Mouse (Mus musculus) cerebellum, adult 11-12 months (tissue): Measurements from ENCODE around the gene Lmf1.

Source experiments
- DNase-seq: peaks from one replicate; pipeline ENCODE4 v3.0.0; 2022

Gene Lmf1

GRCm38 (mm10) chr17:25568880-25569279 is 10.0 kb upstream of the Lmf1 start:
- no peak for DNase-seq

DNA sequence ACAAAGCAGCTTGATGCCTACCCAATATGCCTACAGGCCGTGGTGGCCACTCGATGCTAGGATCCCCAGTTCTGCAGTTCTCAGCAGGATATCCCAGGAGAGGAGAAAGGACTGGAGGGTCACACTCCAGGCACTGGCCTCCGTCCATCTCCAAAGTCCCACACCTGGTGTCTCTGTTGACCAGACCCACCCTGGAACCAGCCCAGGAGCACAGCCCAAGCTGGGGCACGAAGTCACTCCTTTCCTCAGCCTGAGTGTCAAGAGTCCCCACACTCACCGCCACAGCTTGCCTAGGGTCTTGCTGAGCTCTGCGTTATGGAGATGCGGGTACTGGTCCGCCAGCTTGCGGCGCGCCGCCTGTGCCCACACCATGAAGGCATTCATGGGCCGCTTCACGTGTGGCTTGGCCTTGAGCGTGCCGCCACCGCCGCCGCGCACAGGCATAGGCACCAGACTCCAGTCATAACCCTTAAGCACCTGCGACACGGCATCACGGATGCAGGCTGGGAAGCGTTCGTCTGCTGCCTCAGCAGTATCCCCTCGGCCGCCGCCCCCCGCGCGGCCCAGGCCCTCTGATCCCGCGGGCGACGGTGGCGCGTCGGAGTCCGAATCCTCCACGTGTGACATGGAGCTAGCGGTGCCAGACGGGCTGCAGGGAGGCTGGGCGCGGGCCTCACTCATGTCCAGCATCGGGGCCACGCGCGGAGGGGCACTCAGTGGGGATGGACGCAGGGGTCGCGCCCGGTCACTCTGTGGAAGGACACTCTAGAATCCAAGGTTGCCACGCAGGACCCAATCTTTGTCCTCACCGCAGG is 8.8 kb upstream of the Lmf1 start:
- no peak for DNase-seq

DNA sequence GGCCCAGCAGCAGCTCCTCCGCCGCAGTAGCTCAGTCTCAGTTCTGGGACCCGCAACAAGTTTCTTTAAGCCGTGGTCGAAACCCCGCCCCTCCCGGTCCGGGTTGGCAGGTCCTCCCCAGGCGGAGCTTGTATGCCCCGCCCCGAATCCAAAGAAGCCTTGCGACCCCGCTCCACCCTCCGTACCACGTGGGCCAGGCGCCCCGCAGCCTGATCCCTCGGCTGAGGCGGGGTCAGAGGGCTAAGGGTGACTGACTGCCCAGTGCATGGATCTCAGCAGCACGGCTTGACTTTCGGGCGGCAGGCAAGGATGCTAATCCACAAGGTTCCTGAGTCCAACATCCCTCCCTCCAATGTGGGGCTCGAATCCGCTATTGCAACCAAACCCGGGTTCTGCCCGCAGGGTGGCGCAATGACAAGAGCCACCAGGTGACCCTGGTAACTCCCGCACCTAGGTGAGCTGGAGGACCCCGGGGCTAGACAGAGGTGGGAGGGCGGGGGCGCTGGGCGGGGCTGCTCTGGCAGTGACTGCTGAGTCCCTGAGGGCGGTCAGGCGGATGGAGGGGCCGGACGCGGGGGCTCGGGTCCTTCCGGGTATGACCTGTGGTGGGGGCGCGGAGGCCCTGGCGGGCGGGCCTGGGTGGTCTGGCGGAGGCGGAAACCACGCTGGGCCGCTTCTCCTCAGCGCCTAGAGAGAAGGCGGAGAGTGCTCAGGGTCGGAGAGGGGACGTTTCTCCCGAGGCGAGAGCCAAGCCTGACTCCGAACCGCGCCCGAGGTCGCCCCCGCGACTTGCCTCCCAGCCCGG is 8.0 kb upstream of the Lmf1 start, which contains the start of gene Sox8:
TSS of gene Sox8 (minus strand) at position 39 of the 805 bp plus-strand sequence.
- DNase-seq, result peak; percentile 70

GRCm38 (mm10) chr17:25571453-25571820 is 7.4 kb upstream of the Lmf1 start:
- no peak for DNase-seq

DNA sequence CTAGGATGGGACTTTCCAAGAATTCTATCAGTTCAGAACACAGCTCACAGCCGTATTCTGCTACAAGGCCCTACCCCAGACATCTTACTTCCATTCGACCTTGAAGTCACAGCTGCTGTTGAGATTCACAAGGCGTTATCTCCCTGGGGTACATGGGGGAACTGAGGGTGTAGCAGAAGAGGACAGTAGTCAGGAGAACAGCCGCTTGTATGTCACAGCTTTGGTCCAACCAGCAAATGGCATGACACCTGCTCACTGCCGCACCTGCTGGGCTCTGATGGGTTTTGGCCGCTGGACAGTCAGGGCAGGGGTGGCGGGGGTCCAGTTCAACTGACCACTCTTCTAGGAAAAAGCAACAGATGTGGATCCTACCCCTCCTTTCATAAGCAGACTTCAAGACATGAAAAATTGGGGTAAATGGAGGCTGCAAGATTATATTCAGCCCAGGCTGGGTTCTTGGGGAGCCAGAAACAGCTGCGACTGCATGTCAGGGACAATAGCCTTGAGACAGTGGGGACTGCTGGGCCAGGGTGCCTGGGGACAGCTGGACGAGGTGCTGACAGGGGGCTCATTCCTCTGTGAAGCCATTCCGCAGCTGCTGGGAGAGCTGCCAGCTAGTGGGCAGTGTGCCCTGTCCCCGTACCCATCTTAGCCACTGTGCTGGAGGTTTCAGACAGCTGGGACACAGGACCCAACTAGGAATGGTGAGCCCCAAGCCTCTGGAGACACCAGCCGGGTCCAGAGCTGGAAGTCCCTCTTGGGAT is 3.5 kb upstream of the Lmf1 start:
- no peak for DNase-seq

- no peak for DNase-seq
Measured at GRCm38 (mm10) chr17:25576034-25576433, 2.9 kb upstream of the Lmf1 start.

GRCm38 (mm10) chr17:25577263-25577662 is 1.6 kb upstream of the Lmf1 start:
- no peak for DNase-seq

DNA sequence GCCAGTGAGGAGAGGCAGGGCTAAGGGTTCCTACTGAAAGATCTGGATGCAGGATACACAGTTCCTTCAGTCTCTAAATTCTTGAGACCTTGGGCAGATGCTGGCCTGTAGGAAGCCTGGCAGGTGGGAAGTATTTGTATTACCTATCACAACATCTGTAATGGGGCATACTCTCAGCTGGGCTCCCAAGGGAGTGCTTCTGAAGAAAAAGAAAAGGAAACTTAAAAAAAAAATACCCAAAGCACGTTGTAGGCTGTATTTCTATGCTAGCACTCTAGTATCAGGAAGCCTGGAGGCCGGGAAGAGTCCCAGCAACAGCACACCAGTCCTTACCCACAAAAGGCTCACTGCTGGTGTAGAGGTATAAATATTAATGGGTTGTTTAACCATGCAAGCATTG is 1.2 kb upstream of the Lmf1 start:
- DNase-seq, result no peak

- DNase-seq, result no peak
Measured at GRCm38 (mm10) chr17:25579332-25580047, 605 bp downstream of the Lmf1 start.

GRCm38 (mm10) chr17:25582076-25582475 is 3.2 kb downstream of the Lmf1 start:
- DNase-seq, result no peak

- no peak for DNase-seq
Measured at GRCm38 (mm10) chr17:25583099-25583498, 4.2 kb downstream of the Lmf1 start.

DNA sequence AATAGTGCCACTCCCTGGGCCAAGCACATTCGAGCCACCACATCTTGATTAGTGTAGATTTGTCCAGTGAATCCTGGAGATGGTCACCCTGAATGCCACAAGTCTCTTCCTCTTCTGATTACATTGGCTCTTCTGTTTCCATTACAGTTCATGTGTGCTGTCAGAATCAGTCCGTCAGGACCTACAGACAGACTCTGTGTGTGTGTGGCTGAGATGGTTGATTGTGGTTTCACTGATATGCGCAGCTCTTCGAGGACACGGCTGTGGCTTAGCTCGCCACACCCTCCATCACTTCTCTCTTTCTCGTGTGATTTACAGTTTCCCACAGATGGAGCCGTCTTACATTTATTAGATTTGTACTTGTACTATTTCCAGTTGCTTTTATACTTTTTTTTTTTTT is 5.0 kb downstream of the Lmf1 start:
- DNase-seq, result no peak

DNA sequence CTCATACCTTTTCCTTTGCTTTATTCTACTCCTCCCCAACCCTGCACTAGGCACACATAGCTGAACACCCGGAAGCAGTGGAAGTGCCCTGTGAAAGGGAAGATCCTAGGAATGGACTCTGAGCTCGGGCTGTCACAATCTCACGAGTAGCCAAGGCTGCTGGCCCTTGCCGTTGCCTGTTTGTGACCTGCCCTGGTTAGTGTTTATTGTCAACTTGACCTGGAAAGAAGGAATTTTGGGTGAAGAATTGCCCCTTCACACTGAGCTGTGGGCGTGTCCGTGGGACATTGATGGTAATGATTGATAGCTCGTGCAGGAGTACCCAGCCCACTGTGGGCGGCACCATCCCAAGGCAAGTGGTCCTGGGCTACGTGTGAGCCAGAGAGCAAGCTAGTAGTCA is 5.8 kb downstream of the Lmf1 start:
- no peak for DNase-seq

GRCm38 (mm10) chr17:25590068-25590467 is 11.2 kb downstream of the Lmf1 start:
- DNase-seq, result no peak

GRCm38 (mm10) chr17:25590985-25591384 is 12.1 kb downstream of the Lmf1 start:
- no peak for DNase-seq

GRCm38 (mm10) chr17:25592336-25592735 is 13.5 kb downstream of the Lmf1 start:
- DNase-seq, result no peak

GRCm38 (mm10) chr17:25593411-25594261 is 14.8 kb downstream of the Lmf1 start:
- no peak for DNase-seq

DNA sequence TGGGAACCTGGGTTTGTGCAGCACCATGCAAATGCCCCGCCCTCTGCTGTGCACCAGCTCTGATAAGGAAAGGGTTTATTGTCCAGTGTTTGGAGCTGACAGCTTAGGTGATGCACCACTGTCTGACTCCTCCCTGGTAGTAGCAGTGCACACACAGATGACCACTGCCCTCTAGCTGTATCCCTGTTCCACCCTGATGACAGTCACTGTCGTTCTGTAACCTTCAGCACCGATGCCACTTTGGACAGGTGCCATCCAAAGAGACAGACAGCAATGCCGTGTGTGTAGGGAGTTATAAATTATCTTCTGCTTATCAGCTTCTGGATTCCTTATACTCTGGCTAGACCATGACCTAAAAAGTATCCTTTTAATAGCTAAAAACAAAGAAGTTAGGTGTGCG is 16.6 kb downstream of the Lmf1 start:
- DNase-seq, result no peak

DNA sequence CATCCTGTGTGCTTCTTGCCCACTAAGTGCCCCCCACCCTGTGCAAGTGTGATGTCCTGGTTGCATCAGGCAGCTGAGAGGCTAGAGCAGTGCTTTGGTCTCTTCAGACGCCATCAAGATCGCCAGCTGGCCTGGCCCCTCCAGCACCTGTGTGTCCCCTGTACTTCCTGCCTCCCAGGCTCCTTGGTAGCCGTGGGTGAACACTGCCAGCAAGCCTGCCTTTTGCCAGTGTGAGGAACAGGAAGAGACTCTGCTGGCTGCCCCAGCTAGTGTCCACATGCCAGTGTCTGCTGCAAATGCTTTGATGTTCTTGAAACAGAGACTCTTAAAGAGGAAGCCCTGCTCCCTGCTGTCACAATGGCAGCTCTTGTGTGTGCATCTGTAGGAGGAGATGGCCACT is 18.7 kb downstream of the Lmf1 start:
- DNase-seq, result no peak

- DNase-seq, result no peak
Measured at GRCm38 (mm10) chr17:25602366-25602765, 23.5 kb downstream of the Lmf1 start.

- no peak for DNase-seq
Measured at GRCm38 (mm10) chr17:25604234-25604633, 25.3 kb downstream of the Lmf1 start.
